Mouse (Mus musculus) ES-E14 (cell line): ENCODE results near the gene Trim13. TPM values are rescaled to one million over a fixed set of nuclear protein-coding genes. Genes with fewer than 3 reads are reported as not detected.

Source experiments
- DNase-seq: peaks from one replicate; pipeline ENCODE4 v3.0.0-alpha.2; 2013; ENCODE audit warnings: low read depth, low spot score
- H3K27ac ChIP-seq: 2 replicates; pipeline ENCODE4 v1.5.1; 2012; ENCODE audit warnings: low read depth, mild to moderate bottlenecking, low read length, moderate library complexity, mixed read lengths; ENCODE audit not compliant: poor library complexity, insufficient read depth, severe bottlenecking
- H3K36me3 ChIP-seq: 2 replicates; pipeline ENCODE4 v1.6.1; 2012; ENCODE audit warnings: mild to moderate bottlenecking, low read length, moderate library complexity, mixed read lengths; ENCODE audit not compliant: control insufficient read depth, poor library complexity, insufficient read depth, severe bottlenecking
- H3K4me1 ChIP-seq, 2 experiments: fragments of 150-350 bp in 1 of 2; sonication (generic) in 1 of 2; 2 replicates each; pipeline ENCODE4 v1.6.1; 2012; ENCODE audit warnings: low read length in 2 of 2, mild to moderate bottlenecking in 1 of 2, mixed read lengths in 1 of 2; ENCODE audit not compliant: control insufficient read depth in 2 of 2, insufficient read depth in 2 of 2, poor library complexity in 1 of 2
- H3K4me3 ChIP-seq, 2 experiments: fragments of 150-350 bp in 1 of 2; sonication (generic) in 1 of 2; 2 replicates each; pipeline ENCODE4 v1.5.1; 2012; ENCODE audit warnings: low read length in 2 of 2, low read depth in 1 of 2, mild to moderate bottlenecking in 1 of 2, mixed read lengths in 1 of 2; ENCODE audit not compliant: insufficient read depth in 1 of 2, poor library complexity in 1 of 2, severe bottlenecking in 1 of 2
- H3K9ac ChIP-seq: 2 replicates; pipeline ENCODE4 v1.6.1; 2012; ENCODE audit warnings: low read depth, mild to moderate bottlenecking, low read length, mixed read lengths; ENCODE audit not compliant: poor library complexity, insufficient read depth, severe bottlenecking
- H3K9me3 ChIP-seq: fragments of 150-350 bp; sonication (generic); 2 replicates; pipeline ENCODE4 v1.6.1; 2012; ENCODE audit warnings: low read depth, mild to moderate bottlenecking, low read length; ENCODE audit not compliant: control insufficient read depth, insufficient read depth
- CHD2 ChIP-seq: IDR thresholded peaks from 2 replicates; pipeline ENCODE4 v1.6.1; 2014; ENCODE audit warnings: mild to moderate bottlenecking, low read depth, low read length, inconsistent platforms
- HCFC1 ChIP-seq: IDR thresholded peaks from 2 replicates; pipeline ENCODE4 v1.6.1; 2012; ENCODE audit warnings: low read length, inconsistent platforms, borderline replicate concordance; ENCODE audit not compliant: insufficient read depth
- MAFK ChIP-seq: IDR thresholded peaks from 2 replicates; pipeline ENCODE4 v1.6.1; 2014; ENCODE audit warnings: mild to moderate bottlenecking, low read depth, low read length, inconsistent platforms; ENCODE audit not compliant: insufficient read depth
- ZC3H11A ChIP-seq: IDR thresholded peaks from 2 replicates; pipeline ENCODE4 v1.6.1; 2012; ENCODE audit warnings: low read depth, mild to moderate bottlenecking, inconsistent platforms, low read length, borderline replicate concordance
- ZNF384 ChIP-seq: IDR thresholded peaks from 2 replicates; pipeline ENCODE4 v1.6.1; 2012; ENCODE audit warnings: low read depth, low read length, inconsistent platforms
- in situ Hi-C, 2 experiments: fragments of 600-800 bp; cut with MboI; formaldehyde crosslinking; loops; one replicate each; pipeline ENCODE4 v1.15.1; 2025; ENCODE audit warnings: low sequenced_read_pairs in 2 of 2, inconsistent platforms in 1 of 2; ENCODE audit not compliant: unreplicated experiment in 2 of 2
- total RNA-seq: library from RNA; depleted of rRNA; stranded (reverse); fragments of 300-350 nt; gene quantifications from 2 replicates; pipeline ENCODE4 v1.2.3, GENCODE M21; 2012

The Trim13 gene
- total RNA-seq, 1 experiment, result 19.1 TPM

- Histone ChIP-seq H3K27ac (no peak overlapping the region), H3K36me3 (no peaks in the 10 kb centered on the region), H3K4me1 (no peaks in the 10 kb centered on the region), H3K9ac (no peak overlapping the region), H3K9me3 (no peaks in the 10 kb centered on the region), H3K4me3 (no peak overlapping the region)
- no peak for TF ChIP-seq MAFK
- TF ChIP-seq CHD2, result no peak
- TF ChIP-seq ZNF384, result no peak
- no peak for TF ChIP-seq ZC3H11A
- no peak for TF ChIP-seq HCFC1
- in situ Hi-C loops, result no loop called here
- no peak for DNase-seq
Measured at GRCm38 (mm10) chr14:61620371-61620770, 22.3 kb downstream of the Trim13 start.

- Histone ChIP-seq H3K36me3 (peaks cover 1% of the 10 kb centered on the region; the same call in 1 of the 2 replicates), H3K27ac (no peak overlapping the region), H3K9me3 (no peaks in the 10 kb centered on the region), H3K9ac (no peak overlapping the region), H3K4me3 (no peak overlapping the region), H3K4me1 (no peaks in the 10 kb centered on the region)
- no peak for DNase-seq
- in situ Hi-C loops, result no loop called here
- no peak for TF ChIP-seq CHD2
- TF ChIP-seq ZC3H11A, result no peak
- TF ChIP-seq HCFC1, result no peak
- no peak for TF ChIP-seq ZNF384
- no peak for TF ChIP-seq MAFK
Measured at GRCm38 (mm10) chr14:61635969-61636368, 37.9 kb downstream of the Trim13 start.

- in situ Hi-C loops, result no loop called here
Measured at GRCm38 (mm10) chr14:61642668-61643067, 44.6 kb downstream of the Trim13 start.

GRCm38 (mm10) chr14:61645547-61645946 lies 47.5 kb downstream of the Trim13 start:
- H3K4me1 ChIP-seq, result peaks cover 0 to 4% of the 10 kb centered on the region in 2 experiments; a peak in 2 of 4 replicates
- no peak overlapping the region for H3K4me3 ChIP-seq
- TF ChIP-seq ZC3H11A, result no peak
- TF ChIP-seq HCFC1, result no peak
- no peak for TF ChIP-seq ZNF384
- no peak for TF ChIP-seq MAFK
- TF ChIP-seq CHD2, result no peak
- no peak for DNase-seq
- no peak overlapping the region for H3K9ac ChIP-seq
- H3K27ac ChIP-seq, result no peak overlapping the region
- H3K36me3 ChIP-seq, result no peaks in the 10 kb centered on the region
- no peaks in the 10 kb centered on the region for H3K9me3 ChIP-seq
- in situ Hi-C loops, result no loop called here

More at GRCm38 (mm10) chr14:61642668-61643067, 44.6 kb downstream of the Trim13 start:
- H3K4me1 ChIP-seq, result peaks cover 0 to 4% of the 10 kb centered on the region in 2 experiments; a peak in 2 of 4 replicates
- H3K9me3 ChIP-seq, result no peaks in the 10 kb centered on the region
- no peaks in the 10 kb centered on the region for H3K36me3 ChIP-seq
- no peak for TF ChIP-seq CHD2
- TF ChIP-seq MAFK, result no peak
- no peak for TF ChIP-seq ZNF384
- TF ChIP-seq ZC3H11A, result no peak
- no peak for TF ChIP-seq HCFC1
- no peak overlapping the region for H3K4me3 ChIP-seq
- DNase-seq, result no peak
- no peak overlapping the region for H3K27ac ChIP-seq
- no peak overlapping the region for H3K9ac ChIP-seq
